Mouse (Mus musculus) embryonic facial prominence, embryonic 13.5 days (tissue): ENCODE data around the gene Dhx35. TPM values are rescaled to one million over a fixed set of nuclear protein-coding genes. Genes with fewer than 3 reads are reported as not detected.

Experiments
- ATAC-seq: fragments of 200-750 bp; cut with Nextera tagmentation; 2 replicates; pipeline ENCODE4 v1.8.0; 2017; ENCODE audit warnings: low read depth; ENCODE audit not compliant: insufficient number of reproducible peaks, insufficient read depth, low FRiP score, low TSS enrichment
- H3K27ac ChIP-seq: fragments of 300-500 bp; sonication (generic); 2 replicates; pipeline ENCODE4 v1.5.1; 2015; ENCODE audit warnings: moderate library complexity, mild to moderate bottlenecking, inconsistent platforms
- H3K27me3 ChIP-seq: fragments of 300-500 bp; sonication (generic); 2 replicates; pipeline ENCODE4 v1.6.1; 2015; ENCODE audit warnings: mild to moderate bottlenecking, inconsistent platforms
- H3K36me3 ChIP-seq: fragments of 300-500 bp; sonication (generic); 2 replicates; pipeline ENCODE4 v1.6.1; 2015; ENCODE audit warnings: mild to moderate bottlenecking, inconsistent platforms
- H3K4me1 ChIP-seq: fragments of 300-500 bp; sonication (generic); 2 replicates; pipeline ENCODE4 v1.6.1; 2015; ENCODE audit warnings: inconsistent platforms
- H3K4me2 ChIP-seq: fragments of 300-500 bp; sonication (generic); 2 replicates; pipeline ENCODE4 v1.6.1; 2015; ENCODE audit warnings: moderate library complexity, mild to moderate bottlenecking, inconsistent platforms
- H3K4me3 ChIP-seq: fragments of 300-500 bp; sonication (generic); 2 replicates; pipeline ENCODE4 v1.5.1; 2015; ENCODE audit warnings: mild to moderate bottlenecking, inconsistent platforms
- H3K9ac ChIP-seq: fragments of 300-500 bp; sonication (generic); 2 replicates; pipeline ENCODE4 v1.6.1; 2015; ENCODE audit warnings: mild to moderate bottlenecking, inconsistent platforms
- H3K9me3 ChIP-seq: fragments of 300-500 bp; sonication (generic); 2 replicates; pipeline ENCODE4 v1.6.1; 2016; ENCODE audit warnings: inconsistent platforms
- WGBS: fragments of 180-500 bp; shearing (Covaris S2); methylation state at CpG from one replicate; pipeline ENCODE4 v1.1.7; 2015; ENCODE audit warnings: mixed read lengths; 5-methylcytosine and 5-hydroxymethylcytosine counted together
- polyA plus RNA-seq: library from polyadenylated mRNA; unstranded; fragments of >200 nt; fragmentation: Nextera tagmentation; extraction: Ambion mirVana; gene quantifications from 2 replicates; pipeline ENCODE4 v1.2.1, GENCODE M21; 2015

Gene Dhx35
- polyA plus RNA-seq, 1 experiment from 2014 or later: 16.5 TPM

- no peak overlapping the region for H3K27ac ChIP-seq
- H3K9me3 ChIP-seq: no peaks in the 10 kb centered on the region
- H3K4me3 ChIP-seq: no peak overlapping the region
- no peaks in the 10 kb centered on the region for H3K36me3 ChIP-seq
- no peak overlapping the region for H3K9ac ChIP-seq
- H3K4me1 ChIP-seq: 0 out of 2 replicates have a peak, but pooled peaks cover 4% of the 10 kb centered on the region
- no peak overlapping the region for H3K4me2 ChIP-seq
- H3K27me3 ChIP-seq: no peaks in the 10 kb centered on the region
- ATAC-seq: no peak
- WGBS: 48% methylated on average over 13 of the region's 13 CpGs
These were observed 104.0 kb downstream of the Dhx35 start for GRCm38 (mm10) chr2:158898469-158899196.

Other genes with a start within 250 kb of the Dhx35 start
- gene Slc32a1, start 184.0 kb upstream of the Dhx35 start, polyA plus RNA-seq: not detected in 2 replicates
- 13.1 and 13.5 TPM in 2 replicates for gene Actr5, start 169.9 kb upstream of the Dhx35 start, polyA plus RNA-seq
- 3.2 and 3.6 TPM in 2 replicates for gene Ppp1r16b, start 129.4 kb upstream of the Dhx35 start, polyA plus RNA-seq
- gene Fam83d, start 26.7 kb upstream of the Dhx35 start, polyA plus RNA-seq: 46.8 and 47.5 TPM in 2 replicates